8 mouse cellular contexts compared by ENCODE assay signal in the genomic region with DNA sequence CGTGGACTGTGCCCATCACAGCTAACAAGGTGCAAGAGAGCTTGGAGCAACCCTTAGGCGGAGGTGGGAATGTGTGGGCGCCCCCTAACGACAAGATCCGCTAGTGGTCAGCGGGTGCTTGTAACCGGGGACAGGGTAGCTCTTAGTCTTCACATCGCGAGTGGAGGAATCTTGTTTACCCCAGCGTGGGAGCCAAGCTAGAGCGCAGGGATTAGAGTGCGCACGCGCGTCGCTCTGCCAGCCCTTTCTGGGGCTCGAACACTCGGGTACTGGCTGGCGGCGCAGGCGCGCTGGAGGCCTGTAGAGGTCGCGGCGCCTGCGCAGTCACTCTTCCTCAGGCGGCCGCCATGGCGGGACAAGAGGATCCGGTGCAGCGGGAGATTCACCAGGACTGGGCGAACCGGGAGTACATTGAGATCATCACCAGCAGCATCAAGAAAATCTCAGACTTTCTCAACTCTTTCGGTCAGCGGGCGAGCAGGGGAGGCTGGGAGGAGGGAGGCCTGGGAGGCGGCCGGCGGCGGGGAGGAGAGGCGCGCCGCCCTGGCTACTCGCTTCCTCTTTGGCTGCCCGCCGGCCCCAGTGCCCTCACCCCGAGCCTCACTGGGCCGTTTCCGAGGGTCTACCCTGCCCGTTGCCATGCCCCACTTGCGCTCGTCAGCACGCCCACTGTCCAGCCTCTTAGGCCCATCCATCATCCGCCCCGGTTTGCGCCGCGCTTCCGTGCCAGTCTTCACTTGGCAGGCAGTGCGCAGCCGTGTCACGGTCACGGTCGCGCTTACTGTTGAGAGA. TPM values are rescaled to one million over a fixed set of nuclear protein-coding genes. Genes with fewer than 3 reads are reported as not detected.
A peak's percentile ranks its signal among the peaks of the same experiment; 100 is the strongest.
DNase-seq lines count a peak whose midpoint lies in the region; ATAC-seq and TF ChIP-seq lines count a peak whose summit lies in the region.

TSS of gene Brk1 (plus strand) at position 341 of the 792 bp plus-strand sequence.

- TF ChIP-seq CTCF in bone marrow, adult 2 months (IDR thresholded peaks at IDR 0.05; ENCODE audit: control insufficient read depth, insufficient read depth, low read length): peak; percentile 49; the same call in 1 of the 2 replicates

- WGBS in bone marrow, adult 2 months: under 1% methylated on average over 65 of the region's 65 CpGs
- under 1% methylated on average over 63 of the region's 65 CpGs for WGBS in embryonic facial prominence, embryonic 15.5 days
- whole genome bisulfite sequencing in kidney, embryonic 15.5 days: under 1% methylated on average over 58 of the region's 65 CpGs

- H3K9me3 ChIP-seq in embryonic facial prominence, embryonic 15.5 days (replicated peaks): no peaks in the 10 kb centered on the region
- H3K9me3 ChIP-seq in kidney, embryonic 15.5 days (replicated peaks): no peaks in the 10 kb centered on the region

- TF ChIP-seq POLR2A in bone marrow, adult 2 months (IDR thresholded peaks at IDR 0.05; ENCODE audit: borderline replicate concordance, control insufficient read depth, low read depth, low read length): peak; percentile 65; the same call in 1 of the 2 replicates

- 0 out of 2 replicates have a peak, but pooled peaks cover 5% of the 10 kb centered on the region for H3K36me3 ChIP-seq in embryonic facial prominence, embryonic 15.5 days
- peaks cover 16% of the 10 kb centered on the region; the same call in 1 of the 2 replicates for H3K36me3 ChIP-seq in kidney, embryonic 15.5 days

- H3K4me2 ChIP-seq in embryonic facial prominence, embryonic 15.5 days (replicated peaks): peak within 1 kb of the TSS; percentile 61
- H3K4me2 ChIP-seq in kidney, embryonic 15.5 days: peak within 1 kb of the TSS; percentile 74

- peak within 1 kb of the TSS; percentile 87 for H3K9ac ChIP-seq in embryonic facial prominence, embryonic 15.5 days
- H3K9ac ChIP-seq in kidney, embryonic 15.5 days: peak within 1 kb of the TSS; percentile 91

- peak; percentile 89 for ATAC-seq in embryonic facial prominence, embryonic 15.5 days (ENCODE audit: insufficient number of reproducible peaks, low FRiP score, low TSS enrichment, low read depth)
- ATAC-seq in kidney, embryonic 15.5 days (replicated peaks; ENCODE audit: low FRiP score): peak; percentile 93
- peak; percentile 88 for ATAC-seq in monocyte, adult 5-6 weeks (replicated peaks; ENCODE audit: insufficient number of reproducible peaks, low FRiP score, low TSS enrichment, poor library complexity, severe bottlenecking)

- H3K27ac ChIP-seq in bone marrow, adult 2 months (ENCODE audit: control insufficient read depth, insufficient read depth, low read depth, low read length, poor library complexity): peak within 1 kb of the TSS; percentile 88
- H3K27ac ChIP-seq in embryonic facial prominence, embryonic 15.5 days (replicated peaks): peak within 1 kb of the TSS; percentile 85; the same call in 1 of the 2 replicates
- H3K27ac ChIP-seq in kidney, embryonic 15.5 days: peak within 1 kb of the TSS; percentile 90

- peaks cover 1% of the 10 kb centered on the region; the same call in 1 of the 2 replicates for H3K4me1 ChIP-seq in bone marrow, adult 2 months (ENCODE audit: control insufficient read depth, insufficient read depth, low read length)
- peaks cover 17% of the 10 kb centered on the region for H3K4me1 ChIP-seq in embryonic facial prominence, embryonic 15.5 days
- peaks cover 25% of the 10 kb centered on the region for H3K4me1 ChIP-seq in kidney, embryonic 15.5 days

- no peaks in the 10 kb centered on the region for H3K27me3 ChIP-seq in embryonic facial prominence, embryonic 15.5 days
- no peaks in the 10 kb centered on the region for H3K27me3 ChIP-seq in kidney, embryonic 15.5 days

- peak within 1 kb of the TSS; percentile 87 for H3K4me3 ChIP-seq in bone marrow, adult 2 months (replicated peaks; ENCODE audit: control insufficient read depth, low read depth, low read length)
- H3K4me3 ChIP-seq in embryonic facial prominence, embryonic 15.5 days (replicated peaks): peak within 1 kb of the TSS; percentile 93
- H3K4me3 ChIP-seq in kidney, embryonic 15.5 days (replicated peaks): peak within 1 kb of the TSS; percentile 96

- DNase-seq in 416B (ENCODE audit: low read depth) (peak; percentile 89), liver (peak; percentile 91)
- peak; percentile 90 to 93 for DNase-seq in heart, adult 9 months (ENCODE audit: low spot score in 2 of 2)
- peak; percentile 83 to 93 for DNase-seq in spleen, postnatal 4 days (ENCODE audit: low spot score in 2 of 2)

RNA-seq across cellular contexts. Expression of gene Brk1, which starts in this region (rescaled TPM):
- polyA plus RNA-seq in bone marrow, adult 2 months (2011; ENCODE audit: insufficient read depth, insufficient read length, low replicate concordance, missing spikeins): 65.5 and 112 TPM in 2 replicates
- polyA plus RNA-seq in embryonic facial prominence, embryonic 15.5 days (2015; fragmentation: Nextera tagmentation; extraction: Ambion mirVana): 221 and 230 TPM in 2 replicates
- 206 and 211 TPM in 2 replicates for polyA plus RNA-seq in kidney, embryonic 15.5 days (2015; fragmentation: Nextera tagmentation; extraction: Ambion mirVana)
- total RNA-seq in monocyte, adult 5-6 weeks (2017): 111 to 131 TPM (median 120 TPM) in 3 replicates

Comparison
In these comparisons a context has a peak if more than half of its experiments do, and no peak if none do; other contexts are left out.
1. Peak in every context shown above with its lines: DNase-seq, ATAC-seq, H3K4me3 ChIP-seq and H3K27ac ChIP-seq.